ENCODE assay signal across 14 mouse cellular contexts in the genomic region with DNA sequence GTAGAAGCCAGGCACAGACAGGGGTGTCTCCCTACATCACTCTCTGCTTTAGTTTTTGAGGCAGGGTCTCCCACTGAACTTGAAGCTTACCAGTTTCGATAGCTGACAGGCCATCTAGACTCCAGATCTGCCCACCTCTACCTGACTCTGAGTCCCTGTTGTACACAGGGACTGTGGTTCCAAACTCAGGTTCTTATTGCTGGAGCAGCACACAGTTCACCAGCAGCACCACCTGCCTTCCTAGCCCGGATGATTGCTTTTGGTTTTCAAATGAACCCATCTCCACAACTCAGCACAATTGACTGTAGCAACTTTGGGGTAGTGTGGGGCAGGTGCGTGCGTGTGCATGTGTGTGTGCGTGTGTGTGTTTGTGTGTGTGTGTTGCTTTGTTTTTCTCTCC.
DNase-seq lines count a peak whose midpoint lies in the region; ATAC-seq and TF ChIP-seq lines count a peak whose summit lies in the region.
"Had no signal": no experiment of that assay in that cellular context is flagged by ENCODE, and none has a peak within 500 bp of the region (broad histone marks: within the 10 kb centered on the region; RNA-seq: fewer than 3 reads in every experiment).

No protein-coding gene starts in this region.

- ATAC-seq in embryonic facial prominence, embryonic 13.5 days (ENCODE audit: insufficient number of reproducible peaks, insufficient read depth, low FRiP score, low TSS enrichment, low read depth) = no peak
- ATAC-seq in forebrain, embryonic 14.5 days = 0 out of 2 replicates have a peak, but pooled peaks have one; percentile 16
- peak; percentile 26 for ATAC-seq in neural tube, embryonic 13.5 days (ENCODE audit: low read depth)
- ATAC-seq: CD4-positive, CD25-positive, alpha-beta regulatory T cell, adult 4 months; lung, postnatal 0 days had no signal

- H3K27ac ChIP-seq in heart, adult 2 months = no peak overlapping the region
- peak overlapping the region; percentile 68 for H3K27ac ChIP-seq in embryonic facial prominence, embryonic 13.5 days
- H3K27ac ChIP-seq in forebrain, embryonic 14.5 days (ENCODE audit: low read depth, low read length) = peak overlapping the region; percentile 49
- peak overlapping the region; percentile 79 for H3K27ac ChIP-seq in neural tube, embryonic 13.5 days (replicated peaks)
- H3K27ac ChIP-seq: midbrain, embryonic 12.5 days had no signal

- no peak for TF ChIP-seq POLR2A in heart, adult 2 months (IDR thresholded peaks at IDR 0.05; ENCODE audit: insufficient read depth, low read depth, low read length)

- peaks cover 3% of the 10 kb centered on the region for H3K4me1 ChIP-seq in heart, adult 2 months (ENCODE audit: control insufficient read depth, insufficient read depth, low read length)
- peaks cover 56% of the 10 kb centered on the region for H3K4me1 ChIP-seq in embryonic facial prominence, embryonic 13.5 days
- H3K4me1 ChIP-seq in forebrain, embryonic 14.5 days (ENCODE audit: control insufficient read depth, insufficient read depth, low read length) = peaks cover 14% of the 10 kb centered on the region
- H3K4me1 ChIP-seq in neural tube, embryonic 13.5 days (replicated peaks) = peaks cover 43% of the 10 kb centered on the region

- H3K4me2 ChIP-seq in embryonic facial prominence, embryonic 13.5 days = no peak overlapping the region
- no peak overlapping the region for H3K4me2 ChIP-seq in forebrain, embryonic 14.5 days (ENCODE audit: low read length)
- H3K4me2 ChIP-seq in neural tube, embryonic 13.5 days = no peak overlapping the region
- H3K4me2 ChIP-seq: liver, embryonic 11.5 days; midbrain, embryonic 12.5 days had no signal

- TF ChIP-seq EP300 in heart, adult 2 months (IDR thresholded peaks at IDR 0.05; ENCODE audit: insufficient read depth, low read depth, low read length) = no peak

- intact Hi-C loops in heart, adult 2 months (cut with DNase I) = no loop called here

- no peak overlapping the region for H3K4me3 ChIP-seq in heart, adult 2 months
- H3K4me3 ChIP-seq in embryonic facial prominence, embryonic 13.5 days = no peak overlapping the region
- no peak overlapping the region for H3K4me3 ChIP-seq in forebrain, embryonic 14.5 days (ENCODE audit: low read depth, low read length)
- no peak overlapping the region for H3K4me3 ChIP-seq in neural tube, embryonic 13.5 days
- H3K4me3 ChIP-seq: midbrain, embryonic 12.5 days had no signal

- H3K27me3 ChIP-seq in heart, adult 2 months (ENCODE audit: control insufficient read depth, insufficient read depth, low read length) = no peaks in the 10 kb centered on the region
- H3K27me3 ChIP-seq in embryonic facial prominence, embryonic 13.5 days = no peaks in the 10 kb centered on the region
- no peaks in the 10 kb centered on the region for H3K27me3 ChIP-seq in forebrain, embryonic 14.5 days (replicated peaks; ENCODE audit: control insufficient read depth, insufficient read depth, low read length)
- H3K27me3 ChIP-seq in neural tube, embryonic 13.5 days = peaks cover 16% of the 10 kb centered on the region

- WGBS in heart, adult 2 months = 95% methylated on average over 5 of the region's 5 CpGs
- WGBS in embryonic facial prominence, embryonic 13.5 days = 78% methylated on average over 5 of the region's 5 CpGs
- WGBS in forebrain, embryonic 14.5 days = 65% methylated on average over 5 of the region's 5 CpGs
- 66% methylated on average over 5 of the region's 5 CpGs for WGBS in neural tube, embryonic 13.5 days

- peak; percentile 79 for DNase-seq in heart, adult 11 months
- DNase-seq in heart, adult 2 months = no peak
- DNase-seq in forebrain, embryonic 14.5 days (ENCODE audit: low spot score) = no peak
- no peak for DNase-seq in lung, adult 18-20 months
- DNase-seq in adrenal gland, postnatal 25 days = no peak
- DNase-seq: cerebellum, adult 8-10 months; layer of hippocampus, adult 9-11 months; thymus, adult 18-20 months had no signal

- H3K9me3 ChIP-seq in embryonic facial prominence, embryonic 13.5 days = no peaks in the 10 kb centered on the region
- H3K9me3 ChIP-seq in forebrain, embryonic 14.5 days (replicated peaks; ENCODE audit: control insufficient read depth, low read length) = no peaks in the 10 kb centered on the region
- no peaks in the 10 kb centered on the region for H3K9me3 ChIP-seq in neural tube, embryonic 13.5 days
- H3K9me3 ChIP-seq: midbrain, embryonic 12.5 days had no signal

- peaks cover 7% of the 10 kb centered on the region for H3K36me3 ChIP-seq in heart, adult 2 months (ENCODE audit: control insufficient read depth, insufficient read depth, low read length)
- no peaks in the 10 kb centered on the region for H3K36me3 ChIP-seq in embryonic facial prominence, embryonic 13.5 days
- no peaks in the 10 kb centered on the region for H3K36me3 ChIP-seq in forebrain, embryonic 14.5 days (ENCODE audit: control insufficient read depth, insufficient read depth, low read length)
- no peaks in the 10 kb centered on the region for H3K36me3 ChIP-seq in neural tube, embryonic 13.5 days
- H3K36me3 ChIP-seq: midbrain, embryonic 12.5 days had no signal

- H3K9ac ChIP-seq in heart, adult 2 months (ENCODE audit: low read depth, low read length) = no peak overlapping the region
- H3K9ac ChIP-seq in embryonic facial prominence, embryonic 13.5 days = no peak overlapping the region
- no peak overlapping the region for H3K9ac ChIP-seq in forebrain, embryonic 14.5 days (ENCODE audit: low read length)
- H3K9ac ChIP-seq in neural tube, embryonic 13.5 days = 0 out of 2 replicates have a peak overlapping the region, but pooled peaks have one; percentile 41
- H3K9ac ChIP-seq: midbrain, embryonic 12.5 days had no signal

- no peaks in the 10 kb centered on the region for H3K79me2 ChIP-seq in heart, adult 2 months (replicated peaks; ENCODE audit: control insufficient read depth, insufficient read depth, low read length)

- no peak for TF ChIP-seq CTCF in heart, adult 2 months (IDR thresholded peaks at IDR 0.05)
